Mouse (Mus musculus): ENCODE data around the gene Zswim3. TPM values are rescaled to one million over a fixed set of nuclear protein-coding genes. Genes with fewer than 3 reads are reported as not detected.

Zswim3 gene
- polyA plus RNA-seq, 1 experiment, result 2.5 TPM

- 72% methylated on average over 3 of the region's 3 CpGs for WGBS
- H3K27ac ChIP-seq (ENCODE audit: insufficient read depth, low read length), result no peak overlapping the region
- DNase-seq (ENCODE audit: low read depth in 1 of 2, low spot score in 2 of 2), result no peak
These were observed 17.9 kb upstream of the Zswim3 start for GRCm38 (mm10) chr2:164787032-164787431.

GRCm38 (mm10) chr2:164787779-164788178 lies 17.1 kb upstream of the Zswim3 start:
- H3K27me3 ChIP-seq (ENCODE audit: control insufficient read depth, insufficient read depth, low read length), result no peaks in the 10 kb centered on the region
- no peak overlapping the region for H3K4me3 ChIP-seq (ENCODE audit: extremely low read depth, insufficient read depth, insufficient read length)
- DNase-seq (ENCODE audit: low read depth in 1 of 2, low spot score in 2 of 2), result no peak
- no peak for TF ChIP-seq POLR2A (IDR thresholded peaks at IDR 0.05; ENCODE audit: low read depth, low read length)
- no peak for TF ChIP-seq CTCF (IDR thresholded peaks at IDR 0.05; ENCODE audit: extremely low read depth, insufficient read depth, insufficient read length, insufficient replicate concordance)
- H3K36me3 ChIP-seq (ENCODE audit: control insufficient read depth, insufficient read depth, low read length), result peaks cover 13% of the 10 kb centered on the region
- 85% methylated on average over 10 of the region's 10 CpGs for WGBS
- no peak overlapping the region for H3K27ac ChIP-seq (ENCODE audit: insufficient read depth, low read length)
- peaks cover 7% of the 10 kb centered on the region; the same call in 1 of the 2 replicates for H3K4me1 ChIP-seq (ENCODE audit: control insufficient read depth, insufficient read depth, insufficient read length)

More at GRCm38 (mm10) chr2:164787032-164787431, 17.9 kb upstream of the Zswim3 start:
- H3K4me1 ChIP-seq (ENCODE audit: control insufficient read depth, insufficient read depth, insufficient read length), result peaks cover 7% of the 10 kb centered on the region; the same call in 1 of the 2 replicates
- no peaks in the 10 kb centered on the region for H3K27me3 ChIP-seq (ENCODE audit: control insufficient read depth, insufficient read depth, low read length)
- TF ChIP-seq POLR2A (IDR thresholded peaks at IDR 0.05; ENCODE audit: low read depth, low read length) (no peak), CTCF (IDR thresholded peaks at IDR 0.05; ENCODE audit: extremely low read depth, insufficient read depth, insufficient read length, insufficient replicate concordance) (no peak)
- no peak overlapping the region for H3K4me3 ChIP-seq (ENCODE audit: extremely low read depth, insufficient read depth, insufficient read length)
- H3K36me3 ChIP-seq (ENCODE audit: control insufficient read depth, insufficient read depth, low read length), result peaks cover 6% of the 10 kb centered on the region

- H3K27ac ChIP-seq (ENCODE audit: insufficient read depth, low read length), result no peak overlapping the region
- 84% methylated on average over 4 of the region's 4 CpGs for WGBS
These were observed 16.5 kb upstream of the Zswim3 start for GRCm38 (mm10) chr2:164788411-164788810.

GRCm38 (mm10) chr2:164790451-164790850 lies 14.4 kb upstream of the Zswim3 start:
- no peaks in the 10 kb centered on the region for H3K27me3 ChIP-seq (ENCODE audit: control insufficient read depth, insufficient read depth, low read length)
- no peak for TF ChIP-seq POLR2A (IDR thresholded peaks at IDR 0.05; ENCODE audit: low read depth, low read length)
- TF ChIP-seq CTCF (IDR thresholded peaks at IDR 0.05; ENCODE audit: extremely low read depth, insufficient read depth, insufficient read length, insufficient replicate concordance), result no peak
- WGBS, result 90% methylated on average over 4 of the region's 4 CpGs
- H3K4me1 ChIP-seq (ENCODE audit: control insufficient read depth, insufficient read depth, insufficient read length), result peaks cover 5% of the 10 kb centered on the region; the same call in 1 of the 2 replicates
- H3K36me3 ChIP-seq (ENCODE audit: control insufficient read depth, insufficient read depth, low read length), result peaks cover 21% of the 10 kb centered on the region
- no peak overlapping the region for H3K27ac ChIP-seq (ENCODE audit: insufficient read depth, low read length)
- DNase-seq (ENCODE audit: low read depth in 1 of 2, low spot score in 2 of 2), result no peak
- H3K4me3 ChIP-seq (ENCODE audit: extremely low read depth, insufficient read depth, insufficient read length), result no peak overlapping the region

More at GRCm38 (mm10) chr2:164788411-164788810, 16.5 kb upstream of the Zswim3 start:
- peaks cover 13% of the 10 kb centered on the region for H3K36me3 ChIP-seq (ENCODE audit: control insufficient read depth, insufficient read depth, low read length)
- H3K4me1 ChIP-seq (ENCODE audit: control insufficient read depth, insufficient read depth, insufficient read length), result peaks cover 7% of the 10 kb centered on the region; the same call in 1 of the 2 replicates
- H3K4me3 ChIP-seq (ENCODE audit: extremely low read depth, insufficient read depth, insufficient read length), result no peak overlapping the region
- no peaks in the 10 kb centered on the region for H3K27me3 ChIP-seq (ENCODE audit: control insufficient read depth, insufficient read depth, low read length)
- TF ChIP-seq CTCF (IDR thresholded peaks at IDR 0.05; ENCODE audit: extremely low read depth, insufficient read depth, insufficient read length, insufficient replicate concordance), result no peak
- TF ChIP-seq POLR2A (IDR thresholded peaks at IDR 0.05; ENCODE audit: low read depth, low read length), result no peak
- DNase-seq (ENCODE audit: low read depth in 1 of 2, low spot score in 2 of 2), result no peak

GRCm38 (mm10) chr2:164791841-164792261 lies 13.0 kb upstream of the Zswim3 start:
- Histone ChIP-seq H3K27me3 (ENCODE audit: control insufficient read depth, insufficient read depth, low read length) (no peaks in the 10 kb centered on the region), H3K36me3 (ENCODE audit: control insufficient read depth, insufficient read depth, low read length) (peaks cover 29% of the 10 kb centered on the region), H3K4me1 (ENCODE audit: control insufficient read depth, insufficient read depth, insufficient read length) (no peaks in the 10 kb centered on the region), H3K27ac (ENCODE audit: insufficient read depth, low read length) (no peak overlapping the region), H3K4me3 (ENCODE audit: extremely low read depth, insufficient read depth, insufficient read length) (no peak overlapping the region)
- TF ChIP-seq POLR2A (IDR thresholded peaks at IDR 0.05; ENCODE audit: low read depth, low read length) (no peak), CTCF (IDR thresholded peaks at IDR 0.05; ENCODE audit: extremely low read depth, insufficient read depth, insufficient read length, insufficient replicate concordance) (no peak)
- WGBS, result 94% methylated on average over 18 of the region's 18 CpGs
- DNase-seq (ENCODE audit: low read depth in 1 of 2, low spot score in 2 of 2), result no peak

- no peaks in the 10 kb centered on the region for H3K4me1 ChIP-seq (ENCODE audit: control insufficient read depth, insufficient read depth, insufficient read length)
- TF ChIP-seq CTCF (IDR thresholded peaks at IDR 0.05; ENCODE audit: extremely low read depth, insufficient read depth, insufficient read length, insufficient replicate concordance) (no peak), POLR2A (IDR thresholded peaks at IDR 0.05; ENCODE audit: low read depth, low read length) (no peak)
- H3K27me3 ChIP-seq (ENCODE audit: control insufficient read depth, insufficient read depth, low read length), result no peaks in the 10 kb centered on the region
- H3K36me3 ChIP-seq (ENCODE audit: control insufficient read depth, insufficient read depth, low read length), result peaks cover 29% of the 10 kb centered on the region
- DNase-seq (ENCODE audit: low read depth in 1 of 2, low spot score in 2 of 2), result no peak
- H3K4me3 ChIP-seq (ENCODE audit: extremely low read depth, insufficient read depth, insufficient read length), result no peak overlapping the region
- H3K27ac ChIP-seq (ENCODE audit: insufficient read depth, low read length), result no peak overlapping the region
- whole genome bisulfite sequencing, result 91% methylated on average over 12 of the region's 12 CpGs
These were observed 12.3 kb upstream of the Zswim3 start for GRCm38 (mm10) chr2:164792400-164793190.

- H3K27ac ChIP-seq (ENCODE audit: insufficient read depth, low read length), result no peak overlapping the region
- peaks cover 30% of the 10 kb centered on the region for H3K36me3 ChIP-seq (ENCODE audit: control insufficient read depth, insufficient read depth, low read length)
- 91% methylated on average over 3 of the region's 3 CpGs for WGBS
- H3K4me1 ChIP-seq (ENCODE audit: control insufficient read depth, insufficient read depth, insufficient read length), result no peaks in the 10 kb centered on the region
- DNase-seq (ENCODE audit: low read depth in 1 of 2, low spot score in 2 of 2), result peak in 1 of 2 experiments; percentile 52
- no peak overlapping the region for H3K4me3 ChIP-seq (ENCODE audit: extremely low read depth, insufficient read depth, insufficient read length)
- H3K27me3 ChIP-seq (ENCODE audit: control insufficient read depth, insufficient read depth, low read length), result no peaks in the 10 kb centered on the region
- TF ChIP-seq CTCF (IDR thresholded peaks at IDR 0.05; ENCODE audit: extremely low read depth, insufficient read depth, insufficient read length, insufficient replicate concordance), result peak; percentile 47; the same call in 1 of the 2 replicates
- TF ChIP-seq POLR2A (IDR thresholded peaks at IDR 0.05; ENCODE audit: low read depth, low read length), result no peak
These were observed 11.7 kb upstream of the Zswim3 start for GRCm38 (mm10) chr2:164793236-164793635.

Measured in spleen, adult 2 months (tissue).